Mouse (Mus musculus) C2C12 (cell line): Measurements from ENCODE around the gene Magt1.

Experiments used
- CEBPB ChIP-seq: IDR thresholded peaks from one replicate; pipeline ENCODE4 v1.6.1; 2011; ENCODE audit warnings: low read depth, mild to moderate bottlenecking, control low read depth, moderate library complexity
- CTCF ChIP-seq: IDR thresholded peaks from one replicate; pipeline ENCODE4 v1.5.1; 2011; ENCODE audit not compliant: control insufficient read depth, insufficient read depth, insufficient read length
- FOSL1 ChIP-seq: IDR thresholded peaks from one replicate; pipeline ENCODE4 v1.8.0; 2011; ENCODE audit warnings: mild to moderate bottlenecking, low read length; ENCODE audit not compliant: poor library complexity, insufficient read depth, severe bottlenecking
- MAX ChIP-seq: IDR thresholded peaks from one replicate; pipeline ENCODE4 v1.6.1; 2011; ENCODE audit warnings: mild to moderate bottlenecking, control low read depth
- MYOD1 ChIP-seq: IDR thresholded peaks from one replicate; pipeline ENCODE4 v1.6.1; 2011; ENCODE audit warnings: low read depth; ENCODE audit not compliant: control insufficient read depth, insufficient read length
- MYOG ChIP-seq: IDR thresholded peaks from one replicate; pipeline ENCODE4 v1.6.1; 2011; ENCODE audit not compliant: control insufficient read depth, insufficient read length; ENCODE audit errors: extremely low read depth
- USF1 ChIP-seq: IDR thresholded peaks from one replicate; pipeline ENCODE4 v1.6.1; 2011; ENCODE audit warnings: low read depth, mild to moderate bottlenecking, control low read depth, moderate library complexity

GRCm38 (mm10) chrX:106010762-106011161, 944 bp downstream of the Magt1 start:
- TF ChIP-seq USF1 (no peak), CTCF (no peak), MYOG (no peak), MAX (no peak), CEBPB (no peak), MYOD1 (no peak), FOSL1 (no peak)
